Mouse (Mus musculus) limb, embryonic 12.5 days (tissue): ENCODE data around the gene Cyfip2. TPM values are rescaled to one million over a fixed set of nuclear protein-coding genes. Genes with fewer than 3 reads are reported as not detected.

Experiments used
- ATAC-seq: fragments of 200-750 bp; cut with Nextera tagmentation; 2 replicates; pipeline ENCODE4 v1.8.0; 2017; ENCODE audit warnings: low read depth, moderate TSS enrichment; ENCODE audit not compliant: insufficient number of reproducible peaks, insufficient read depth, low FRiP score, low TSS enrichment
- H3K27ac ChIP-seq: fragments of 300-500 bp; sonication (generic); 2 replicates; pipeline ENCODE4 v1.5.1; 2016; ENCODE audit warnings: mild to moderate bottlenecking, moderate library complexity
- H3K27me3 ChIP-seq: fragments of 300-500 bp; sonication (generic); 2 replicates; pipeline ENCODE4 v1.6.1; 2016; ENCODE audit warnings: mild to moderate bottlenecking, moderate library complexity
- H3K36me3 ChIP-seq: fragments of 300-500 bp; sonication (generic); 2 replicates; pipeline ENCODE4 v1.6.1; 2016; ENCODE audit warnings: mild to moderate bottlenecking, moderate library complexity
- H3K4me1 ChIP-seq: fragments of 300-500 bp; sonication (generic); replicated peaks from 2 replicates; pipeline ENCODE4 v1.6.1; 2016
- H3K4me2 ChIP-seq: fragments of 300-500 bp; sonication (generic); 2 replicates; pipeline ENCODE4 v1.6.1; 2016; ENCODE audit warnings: mild to moderate bottlenecking, moderate library complexity
- H3K4me3 ChIP-seq: fragments of 300-500 bp; sonication (generic); replicated peaks from 2 replicates; pipeline ENCODE4 v1.5.1; 2016; ENCODE audit warnings: mild to moderate bottlenecking
- H3K9ac ChIP-seq: fragments of 300-500 bp; sonication (generic); replicated peaks from 2 replicates; pipeline ENCODE4 v1.6.1; 2016; ENCODE audit warnings: mild to moderate bottlenecking, moderate library complexity
- H3K9me3 ChIP-seq: fragments of 300-500 bp; sonication (generic); 2 replicates; pipeline ENCODE4 v1.6.1; 2016; ENCODE audit warnings: mild to moderate bottlenecking, moderate library complexity
- WGBS: fragments of 180-500 bp; shearing (Covaris S2); methylation state at CpG from one replicate; pipeline ENCODE4 v1.1.7; 2016; 5-methylcytosine and 5-hydroxymethylcytosine counted together
- microRNA-seq: library from miRNA; unstranded; fragments of <30 nt; microRNA quantifications from one replicate; pipeline ENCODE4, GENCODE M21; 2017
- polyA plus RNA-seq: library from polyadenylated mRNA; unstranded; fragments of >200 nt; fragmentation: Nextera tagmentation; extraction: Ambion mirVana; gene quantifications from 2 replicates; pipeline ENCODE4 v1.2.1, GENCODE M21; 2016

Cyfip2 gene
- polyA plus RNA-seq, 1 experiment from 2014 or later: 18.3 TPM

- H3K27ac ChIP-seq: no peak overlapping the region
- no peak overlapping the region for H3K4me3 ChIP-seq
- H3K9me3 ChIP-seq: no peaks in the 10 kb centered on the region
- 90% methylated on average over 11 of the region's 11 CpGs for WGBS
- no peak for ATAC-seq
- H3K4me2 ChIP-seq: no peak overlapping the region
- no peak overlapping the region for H3K9ac ChIP-seq
- no peaks in the 10 kb centered on the region for H3K4me1 ChIP-seq
- H3K36me3 ChIP-seq: peaks cover 52% of the 10 kb centered on the region
- no peaks in the 10 kb centered on the region for H3K27me3 ChIP-seq
Observed at GRCm38 (mm10) chr11:46145163-46145875, 167.3 kb downstream of the Cyfip2 start.

Small RNA genes within 50 kb of the gene (microRNA-seq; reads per million reads assigned to microRNA genes)
- gene Mir7239: not detected

Other genes starting within 250 kb of the Cyfip2 start
- 0.79 TPM in 2 replicates for gene Nipal4, start 146.4 kb downstream of the Cyfip2 start, polyA plus RNA-seq
- gene Fndc9, start 77.3 kb downstream of the Cyfip2 start, polyA plus RNA-seq: 0.20 and 0.26 TPM in 2 replicates
- gene Itk, start 76.7 kb upstream of the Cyfip2 start, polyA plus RNA-seq: not detected in 2 replicates
- not detected in 2 replicates for gene Fam71b, start 83.7 kb upstream of the Cyfip2 start, polyA plus RNA-seq
- gene Med7, start 124.1 kb upstream of the Cyfip2 start, polyA plus RNA-seq: 99.3 and 100 TPM in 2 replicates
- gene Havcr2, start 142.1 kb upstream of the Cyfip2 start, polyA plus RNA-seq: 0.35 TPM in 1 of 2 replicates, not detected in the other
- gene Gm12169, start 211.4 kb upstream of the Cyfip2 start, polyA plus RNA-seq: not detected in 2 replicates